Mouse (Mus musculus): ENCODE data around the gene Vmo1. TPM values are rescaled to one million over a fixed set of nuclear protein-coding genes. Genes with fewer than 3 reads are reported as not detected.
A peak's percentile ranks its signal among the peaks of the same experiment; 100 is the strongest.

The Vmo1 gene
- not detected in 2 replicates for polyA plus RNA-seq (2012; ENCODE audit: insufficient read depth, insufficient read length, low replicate concordance, missing spikeins)

GRCm38 (mm10) chr11:70514288-70514687, at the start of gene Vmo1:
TSS of gene Vmo1 (minus strand) at chr11:70514616.
- H3K4me1 ChIP-seq (ENCODE audit: control insufficient read depth, insufficient read depth, low read length) = peaks cover 8% of the 10 kb centered on the region
- no peak within 1 kb of the TSS for H3K4me3 ChIP-seq (ENCODE audit: insufficient read depth, low read depth, low read length)
- TF ChIP-seq POLR2A (IDR thresholded peaks at IDR 0.05; ENCODE audit: insufficient read depth, low read depth, low read length) = no peak
- TF ChIP-seq CTCF (IDR thresholded peaks at IDR 0.05; ENCODE audit: insufficient read depth, low read depth, low read length) = no peak
- WGBS = 89% methylated on average over 7 of the region's 7 CpGs
- H3K27ac ChIP-seq (ENCODE audit: insufficient read depth, low read depth, low read length) = no peak within 1 kb of the TSS

- peak overlapping the region; percentile 78 for H3K4me3 ChIP-seq (ENCODE audit: insufficient read depth, low read depth, low read length)
- TF ChIP-seq CTCF (IDR thresholded peaks at IDR 0.05; ENCODE audit: insufficient read depth, low read depth, low read length) (no peak), POLR2A (IDR thresholded peaks at IDR 0.05; ENCODE audit: insufficient read depth, low read depth, low read length) (no peak)
- under 1% methylated on average over 25 of the region's 25 CpGs for WGBS
- peaks cover 9% of the 10 kb centered on the region for H3K4me1 ChIP-seq (ENCODE audit: control insufficient read depth, insufficient read depth, low read length)
- peak overlapping the region; percentile 63 for H3K27ac ChIP-seq (ENCODE audit: insufficient read depth, low read depth, low read length)
These were observed 49.3 kb upstream of the Vmo1 start for GRCm38 (mm10) chr11:70563470-70564275.

- under 1% methylated on average over 31 of the region's 31 CpGs for WGBS
- TF ChIP-seq POLR2A (IDR thresholded peaks at IDR 0.05; ENCODE audit: insufficient read depth, low read depth, low read length) = no peak
- no peak for TF ChIP-seq CTCF (IDR thresholded peaks at IDR 0.05; ENCODE audit: insufficient read depth, low read depth, low read length)
- Histone ChIP-seq H3K4me3 (ENCODE audit: insufficient read depth, low read depth, low read length) (peak overlapping the region; percentile 78), H3K4me1 (ENCODE audit: control insufficient read depth, insufficient read depth, low read length) (peaks cover 9% of the 10 kb centered on the region), H3K27ac (ENCODE audit: insufficient read depth, low read depth, low read length) (peak overlapping the region; percentile 63)
These were observed 48.6 kb upstream of the Vmo1 start for GRCm38 (mm10) chr11:70562995-70563469.

- peak within 1 kb of the TSS; percentile 78 for H3K4me3 ChIP-seq (ENCODE audit: insufficient read depth, low read depth, low read length)
- no peak for TF ChIP-seq CTCF (IDR thresholded peaks at IDR 0.05; ENCODE audit: insufficient read depth, low read depth, low read length)
- peak; percentile 94 for TF ChIP-seq POLR2A (IDR thresholded peaks at IDR 0.05; ENCODE audit: insufficient read depth, low read depth, low read length)
- under 1% methylated on average over 56 of the region's 57 CpGs for WGBS
- H3K4me1 ChIP-seq (ENCODE audit: control insufficient read depth, insufficient read depth, low read length) = peaks cover 9% of the 10 kb centered on the region
- peak within 1 kb of the TSS; percentile 90 for H3K27ac ChIP-seq (ENCODE audit: insufficient read depth, low read depth, low read length)
These were observed 48.0 kb upstream of the Vmo1 start, which contains the start of gene Mink1 for GRCm38 (mm10) chr11:70562287-70562994. TSS of gene Mink1 (plus strand) at chr11:70562881.

- peak overlapping the region; percentile 90 for H3K27ac ChIP-seq (ENCODE audit: insufficient read depth, low read depth, low read length)
These were observed 47.5 kb upstream of the Vmo1 start for GRCm38 (mm10) chr11:70561937-70562286.

GRCm38 (mm10) chr11:70557545-70557944, 43.1 kb upstream of the Vmo1 start:
- TF ChIP-seq POLR2A (IDR thresholded peaks at IDR 0.05; ENCODE audit: insufficient read depth, low read depth, low read length) (no peak), CTCF (IDR thresholded peaks at IDR 0.05; ENCODE audit: insufficient read depth, low read depth, low read length) (no peak)
- Histone ChIP-seq H3K4me1 (ENCODE audit: control insufficient read depth, insufficient read depth, low read length) (no peaks in the 10 kb centered on the region; the same call in 1 of the 2 replicates), H3K4me3 (ENCODE audit: insufficient read depth, low read depth, low read length) (no peak overlapping the region), H3K27ac (ENCODE audit: insufficient read depth, low read depth, low read length) (no peak overlapping the region)
- 94% methylated on average over 9 of the region's 9 CpGs for WGBS

More at GRCm38 (mm10) chr11:70561937-70562286, 47.5 kb upstream of the Vmo1 start:
- H3K4me3 ChIP-seq (ENCODE audit: insufficient read depth, low read depth, low read length) = peak overlapping the region; percentile 78
- TF ChIP-seq CTCF (IDR thresholded peaks at IDR 0.05; ENCODE audit: insufficient read depth, low read depth, low read length) (no peak), POLR2A (IDR thresholded peaks at IDR 0.05; ENCODE audit: insufficient read depth, low read depth, low read length) (no peak)
- 1% methylated on average over 2 of the region's 2 CpGs for WGBS
- H3K4me1 ChIP-seq (ENCODE audit: control insufficient read depth, insufficient read depth, low read length) = peaks cover 7% of the 10 kb centered on the region

GRCm38 (mm10) chr11:70553940-70554339, 39.5 kb upstream of the Vmo1 start:
- Histone ChIP-seq H3K4me1 (ENCODE audit: control insufficient read depth, insufficient read depth, low read length) (no peaks in the 10 kb centered on the region), H3K27ac (ENCODE audit: insufficient read depth, low read depth, low read length) (no peak overlapping the region), H3K4me3 (ENCODE audit: insufficient read depth, low read depth, low read length) (no peak overlapping the region)
- WGBS = 57% methylated on average over 7 of the region's 7 CpGs
- TF ChIP-seq CTCF (IDR thresholded peaks at IDR 0.05; ENCODE audit: insufficient read depth, low read depth, low read length) = no peak
- TF ChIP-seq POLR2A (IDR thresholded peaks at IDR 0.05; ENCODE audit: insufficient read depth, low read depth, low read length) = no peak

- 92% methylated on average over 8 of the region's 8 CpGs for WGBS
- TF ChIP-seq CTCF (IDR thresholded peaks at IDR 0.05; ENCODE audit: insufficient read depth, low read depth, low read length) = no peak
- TF ChIP-seq POLR2A (IDR thresholded peaks at IDR 0.05; ENCODE audit: insufficient read depth, low read depth, low read length) = no peak
- H3K27ac ChIP-seq (ENCODE audit: insufficient read depth, low read depth, low read length) = no peak overlapping the region
- H3K4me3 ChIP-seq (ENCODE audit: insufficient read depth, low read depth, low read length) = no peak overlapping the region
- peaks cover 3% of the 10 kb centered on the region; the same call in 1 of the 2 replicates for H3K4me1 ChIP-seq (ENCODE audit: control insufficient read depth, insufficient read depth, low read length)
These were observed 37.1 kb upstream of the Vmo1 start for GRCm38 (mm10) chr11:70551526-70551925.

- H3K4me1 ChIP-seq (ENCODE audit: control insufficient read depth, insufficient read depth, low read length) = peaks cover 8% of the 10 kb centered on the region
- TF ChIP-seq CTCF (IDR thresholded peaks at IDR 0.05; ENCODE audit: insufficient read depth, low read depth, low read length) (no peak), POLR2A (IDR thresholded peaks at IDR 0.05; ENCODE audit: insufficient read depth, low read depth, low read length) (no peak)
- H3K27ac ChIP-seq (ENCODE audit: insufficient read depth, low read depth, low read length) = no peak overlapping the region
- 70% methylated on average over 7 of the region's 7 CpGs for WGBS
- no peak overlapping the region for H3K4me3 ChIP-seq (ENCODE audit: insufficient read depth, low read depth, low read length)
These were observed 30.1 kb upstream of the Vmo1 start for GRCm38 (mm10) chr11:70544496-70544895.
